Comparison of ENCODE assay signal across 18 mouse cellular contexts in the genomic region with DNA sequence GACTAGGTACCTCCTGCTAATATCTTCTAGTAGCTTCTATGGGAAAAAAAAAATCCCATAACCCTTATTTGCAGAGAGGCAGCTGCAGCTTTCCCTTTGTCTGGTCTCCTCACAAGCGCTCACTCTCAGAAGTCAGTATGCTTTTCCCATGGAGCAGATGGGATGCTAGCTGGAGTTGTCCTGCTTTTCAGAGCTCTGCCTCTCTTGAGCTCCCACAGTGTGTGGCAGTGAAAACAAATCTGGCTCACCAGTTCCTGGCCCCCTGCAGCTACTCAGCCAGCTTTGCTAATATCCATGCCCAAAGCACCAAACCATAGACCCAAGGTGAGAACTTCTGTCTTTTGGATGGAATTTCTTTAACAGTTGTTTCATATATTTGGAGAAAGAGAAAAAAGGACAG.
A peak's percentile ranks its signal among the peaks of the same experiment; 100 is the strongest.
DNase-seq lines count a peak whose midpoint lies in the region; ATAC-seq lines count a peak whose summit lies in the region.
"Had no signal": no experiment of that assay in that cellular context is flagged by ENCODE, and none has a peak within 500 bp of the region (broad histone marks: within the 10 kb centered on the region; RNA-seq: fewer than 3 reads in every experiment).

No protein-coding gene starts in this region.

- 61% methylated on average over 1 of the region's 1 CpGs for WGBS in heart, embryonic 10.5 days
- WGBS in hindbrain, embryonic 11.5 days = 64% methylated on average over 1 of the region's 1 CpGs
- WGBS in heart, embryonic 12.5 days = 74% methylated on average over 1 of the region's 1 CpGs

- no peaks in the 10 kb centered on the region for H3K36me3 ChIP-seq in heart, embryonic 10.5 days
- H3K36me3 ChIP-seq in hindbrain, embryonic 11.5 days (ENCODE audit: control insufficient read depth, insufficient read depth, low read length) = no peaks in the 10 kb centered on the region
- H3K36me3 ChIP-seq in heart, embryonic 12.5 days = no peaks in the 10 kb centered on the region
- H3K36me3 ChIP-seq: liver, embryonic 15.5 days had no signal

- H3K4me3 ChIP-seq in heart, embryonic 10.5 days = no peak overlapping the region
- no peak overlapping the region for H3K4me3 ChIP-seq in hindbrain, embryonic 11.5 days (ENCODE audit: low read depth, low read length)
- no peak overlapping the region for H3K4me3 ChIP-seq in heart, embryonic 12.5 days
- H3K4me3 ChIP-seq: liver, embryonic 15.5 days; megakaryocyte, embryonic 14.5 days had no signal

- no peak overlapping the region for H3K9ac ChIP-seq in hindbrain, embryonic 11.5 days (ENCODE audit: low read depth, low read length)
- no peak overlapping the region for H3K9ac ChIP-seq in heart, embryonic 12.5 days
- H3K9ac ChIP-seq: liver, embryonic 15.5 days had no signal

- H3K4me1 ChIP-seq in heart, embryonic 10.5 days = no peaks in the 10 kb centered on the region
- H3K4me1 ChIP-seq in hindbrain, embryonic 11.5 days (replicated peaks; ENCODE audit: control insufficient read depth, insufficient read depth, low read length) = no peaks in the 10 kb centered on the region
- no peaks in the 10 kb centered on the region for H3K4me1 ChIP-seq in heart, embryonic 12.5 days (replicated peaks)
- H3K4me1 ChIP-seq: liver, embryonic 15.5 days; megakaryocyte, embryonic 14.5 days had no signal

- no peak overlapping the region for H3K4me2 ChIP-seq in hindbrain, embryonic 11.5 days (replicated peaks; ENCODE audit: low read depth, low read length)
- H3K4me2 ChIP-seq in heart, embryonic 12.5 days = no peak overlapping the region
- H3K4me2 ChIP-seq: heart, embryonic 11.5 days; liver, embryonic 15.5 days had no signal

- peak; percentile 43 for DNase-seq in heart, adult 11 months
- DNase-seq in heart, embryonic 10.5 days (ENCODE audit: low spot score) = no peak
- DNase-seq in cerebellum, adult 11-12 months = peak; percentile 47
- peak; percentile 69 to 82 for DNase-seq in cerebellum, postnatal 10 days
- peak; percentile 52 for DNase-seq in layer of hippocampus, adult 9-11 months
- DNase-seq in hindbrain, embryonic 11.5 days (ENCODE audit: low spot score) = no peak
- DNase-seq in ovary, postnatal 10 days (ENCODE audit: low spot score) = no peak
- DNase-seq: adrenal gland, postnatal 14 days; gastrocnemius, postnatal 36 days; kidney, adult 2 months; kidney, postnatal 25 days; lung, postnatal 14 days; thymus, postnatal 25 days had no signal

- no peaks in the 10 kb centered on the region for H3K9me3 ChIP-seq in heart, embryonic 10.5 days
- H3K9me3 ChIP-seq in hindbrain, embryonic 11.5 days (ENCODE audit: control insufficient read depth, low read length) = no peaks in the 10 kb centered on the region
- H3K9me3 ChIP-seq in heart, embryonic 12.5 days (replicated peaks) = no peaks in the 10 kb centered on the region
- H3K9me3 ChIP-seq: liver, embryonic 15.5 days; megakaryocyte, embryonic 14.5 days had no signal

- no peak for ATAC-seq in hindbrain, embryonic 11.5 days (ENCODE audit: low FRiP score)
- ATAC-seq in heart, embryonic 12.5 days (ENCODE audit: insufficient number of reproducible peaks, low FRiP score) = no peak
- ATAC-seq: midbrain, embryonic 16.5 days had no signal

- H3K27ac ChIP-seq in heart, embryonic 10.5 days = no peak overlapping the region
- no peak overlapping the region for H3K27ac ChIP-seq in hindbrain, embryonic 11.5 days (ENCODE audit: low read depth, low read length)
- no peak overlapping the region for H3K27ac ChIP-seq in heart, embryonic 12.5 days (ENCODE audit: poor library complexity, severe bottlenecking)
- H3K27ac ChIP-seq: liver, embryonic 15.5 days had no signal

- H3K27me3 ChIP-seq in heart, embryonic 10.5 days (ENCODE audit: insufficient read depth, poor library complexity, severe bottlenecking) = no peaks in the 10 kb centered on the region
- no peaks in the 10 kb centered on the region for H3K27me3 ChIP-seq in hindbrain, embryonic 11.5 days (ENCODE audit: control insufficient read depth, insufficient read depth, low read length)
- no peaks in the 10 kb centered on the region for H3K27me3 ChIP-seq in heart, embryonic 12.5 days (replicated peaks)
- H3K27me3 ChIP-seq: liver, embryonic 15.5 days; megakaryocyte, embryonic 14.5 days had no signal

Comparison
In these comparisons a context has a peak if more than half of its experiments do, and no peak if none do; other contexts are left out.
1. DNase-seq: peak in heart, adult 11 months (single experiment), cerebellum, adult 11-12 months (single experiment), cerebellum, postnatal 10 days (2 of 2) and layer of hippocampus, adult 9-11 months (single experiment); none in heart, embryonic 10.5 days (single experiment), hindbrain, embryonic 11.5 days (single experiment) and ovary, postnatal 10 days (single experiment).